ENCODE assay signal across 18 mouse cellular contexts in the genomic region with DNA sequence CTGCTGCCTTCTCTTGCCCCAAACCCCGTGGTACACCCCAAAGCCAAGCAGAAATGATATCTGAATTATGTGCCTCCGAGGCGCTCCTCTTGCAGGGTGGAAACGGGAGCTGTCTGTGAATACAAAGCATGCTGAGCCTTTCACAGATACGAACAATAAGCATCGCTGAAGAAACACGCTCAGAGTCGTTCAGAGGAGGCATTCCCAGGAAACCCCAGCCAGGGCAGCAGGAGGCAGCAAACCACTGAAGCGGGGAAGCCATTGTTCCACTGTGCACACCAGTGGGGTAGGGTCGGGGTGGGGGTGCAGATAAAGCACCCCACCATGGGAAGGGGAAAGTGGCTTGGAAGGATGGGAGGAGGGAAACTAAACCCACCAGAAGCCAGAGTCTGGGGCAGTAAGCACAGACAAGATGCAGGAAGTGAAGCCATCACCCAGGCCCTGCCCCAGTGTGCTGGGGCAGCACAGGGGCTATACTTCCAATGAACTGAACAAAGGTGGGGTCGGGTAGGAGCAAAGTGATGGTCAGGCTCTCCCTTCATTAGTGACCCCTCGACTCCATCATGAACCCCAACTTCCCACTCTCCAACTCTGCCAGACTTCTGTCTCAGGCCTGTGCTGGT. TPM values are rescaled to one million over a fixed set of nuclear protein-coding genes. Genes with fewer than 3 reads are reported as not detected.
DNase-seq lines count a peak whose midpoint lies in the region; ATAC-seq and TF ChIP-seq lines count a peak whose summit lies in the region.
"Had no signal": no experiment of that assay in that cellular context is flagged by ENCODE, and none has a peak within 500 bp of the region (broad histone marks: within the 10 kb centered on the region; RNA-seq: fewer than 3 reads in every experiment).

No protein-coding gene starts in this region.

- H3K4me2 ChIP-seq in neural tube, embryonic 11.5 days (ENCODE audit: low read depth), result no peak overlapping the region
- H3K4me2 ChIP-seq in forebrain, postnatal 0 days (ENCODE audit: low read depth), result no peak overlapping the region
- H3K4me2 ChIP-seq in midbrain, embryonic 11.5 days, result 0 out of 2 replicates have a peak overlapping the region, but pooled peaks have one; percentile 13
- no peak overlapping the region for H3K4me2 ChIP-seq in kidney, embryonic 16.5 days (replicated peaks; ENCODE audit: low read depth, low read length)
- H3K4me2 ChIP-seq: embryonic facial prominence, embryonic 15.5 days had no signal

- intact Hi-C loops in heart, postnatal 14 days (cut with DNase I), result no loop called here

- peak overlapping the region; percentile 29; the same call in 1 of the 2 replicates for H3K27ac ChIP-seq in neural tube, embryonic 11.5 days (ENCODE audit: low read depth, low read length)
- H3K27ac ChIP-seq in forebrain, postnatal 0 days (ENCODE audit: low read depth, low read length), result 0 out of 2 replicates have a peak overlapping the region, but pooled peaks have one; percentile 45
- peak overlapping the region; percentile 3; the same call in 1 of the 2 replicates for H3K27ac ChIP-seq in midbrain, embryonic 11.5 days (ENCODE audit: low read depth, low read length)
- no peak overlapping the region for H3K27ac ChIP-seq in kidney, embryonic 16.5 days (ENCODE audit: low read length)
- H3K27ac ChIP-seq: embryonic facial prominence, embryonic 15.5 days had no signal

- peaks cover 9% of the 10 kb centered on the region; the same call in 1 of the 2 replicates for H3K4me1 ChIP-seq in neural tube, embryonic 11.5 days (ENCODE audit: control insufficient read depth, insufficient read depth, low read length)
- H3K4me1 ChIP-seq in forebrain, postnatal 0 days (ENCODE audit: insufficient read depth), result peaks cover 6% of the 10 kb centered on the region; the same call in 1 of the 2 replicates
- peaks cover 18% of the 10 kb centered on the region for H3K4me1 ChIP-seq in midbrain, embryonic 11.5 days (ENCODE audit: control insufficient read depth, insufficient read depth, low read length)
- H3K4me1 ChIP-seq in kidney, embryonic 16.5 days (ENCODE audit: insufficient read depth, low read length), result peaks cover 5% of the 10 kb centered on the region
- H3K4me1 ChIP-seq: embryonic facial prominence, embryonic 15.5 days had no signal

- WGBS in neural tube, embryonic 11.5 days, result 48% methylated on average over 12 of the region's 12 CpGs
- WGBS in forebrain, postnatal 0 days, result 13% methylated on average over 12 of the region's 12 CpGs
- WGBS in midbrain, embryonic 11.5 days, result 20% methylated on average over 12 of the region's 12 CpGs
- 70% methylated on average over 12 of the region's 12 CpGs for WGBS in kidney, embryonic 16.5 days

- no peak overlapping the region for H3K4me3 ChIP-seq in neural tube, embryonic 11.5 days (ENCODE audit: low read depth, low read length)
- H3K4me3 ChIP-seq in forebrain, postnatal 0 days (ENCODE audit: low read depth, low read length), result no peak overlapping the region
- no peak overlapping the region for H3K4me3 ChIP-seq in midbrain, embryonic 11.5 days (ENCODE audit: low read depth, low read length)
- no peak overlapping the region for H3K4me3 ChIP-seq in kidney, embryonic 16.5 days (ENCODE audit: low read length)
- H3K4me3 ChIP-seq: embryonic facial prominence, embryonic 15.5 days; myocyte had no signal

- peak; percentile 46 for TF ChIP-seq CTCF in forebrain, postnatal 0 days (IDR thresholded peaks at IDR 0.05; ENCODE audit: low read depth)

- H3K36me3 ChIP-seq in neural tube, embryonic 11.5 days (ENCODE audit: control insufficient read depth, insufficient read depth, low read length), result peaks cover 2% of the 10 kb centered on the region; the same call in 1 of the 2 replicates
- peaks cover 2% of the 10 kb centered on the region; the same call in 1 of the 2 replicates for H3K36me3 ChIP-seq in forebrain, postnatal 0 days (ENCODE audit: insufficient read depth)
- no peaks in the 10 kb centered on the region for H3K36me3 ChIP-seq in midbrain, embryonic 11.5 days (ENCODE audit: control insufficient read depth, insufficient read depth, low read length)
- peaks cover 18% of the 10 kb centered on the region; the same call in 1 of the 2 replicates for H3K36me3 ChIP-seq in kidney, embryonic 16.5 days (ENCODE audit: insufficient read depth, low read length)

- peak; percentile 58 for ATAC-seq in neural tube, embryonic 11.5 days (ENCODE audit: insufficient read depth, low FRiP score, low TSS enrichment)
- ATAC-seq in forebrain, postnatal 0 days, result peak; percentile 79
- ATAC-seq in midbrain, embryonic 11.5 days (ENCODE audit: low FRiP score), result peak; percentile 73
- ATAC-seq in kidney, embryonic 16.5 days (ENCODE audit: low FRiP score, low TSS enrichment), result no peak
- ATAC-seq: liver, postnatal 0 days; Patski had no signal

- peak overlapping the region; percentile 23 for H3K9ac ChIP-seq in neural tube, embryonic 11.5 days (ENCODE audit: low read length)
- H3K9ac ChIP-seq in forebrain, postnatal 0 days, result no peak overlapping the region
- H3K9ac ChIP-seq in midbrain, embryonic 11.5 days (ENCODE audit: low read length), result peak overlapping the region; percentile 36; the same call in 1 of the 2 replicates
- H3K9ac ChIP-seq in kidney, embryonic 16.5 days (replicated peaks; ENCODE audit: low read length), result no peak overlapping the region
- H3K9ac ChIP-seq: embryonic facial prominence, embryonic 15.5 days; liver, postnatal 0 days had no signal

- peak; percentile 33 for DNase-seq in neural tube, embryonic 11.5 days (ENCODE audit: low spot score)
- DNase-seq in neural tube, embryonic 10.5 days (ENCODE audit: extremely low spot score, low spot score), result no peak
- peak; percentile 53 for DNase-seq in forebrain, postnatal 0 days
- peak; percentile 89 for DNase-seq in midbrain, embryonic 11.5 days (ENCODE audit: low spot score, missing footprints)
- peak; percentile 41 for DNase-seq in retina, postnatal 1 day
- no peak for DNase-seq in heart, postnatal 14 days
- DNase-seq in testis, postnatal 10 days (ENCODE audit: low spot score), result no peak
- DNase-seq: adrenal gland, adult 8-10 months; heart, postnatal 36 days; kidney, adult 18-20 months; kidney, postnatal 4 days; layer of hippocampus, postnatal 36 days; liver, postnatal 0 days; lung, postnatal 36 days had no signal

- H3K9me3 ChIP-seq in neural tube, embryonic 11.5 days (ENCODE audit: control insufficient read depth, low read length), result no peaks in the 10 kb centered on the region
- no peaks in the 10 kb centered on the region for H3K9me3 ChIP-seq in forebrain, postnatal 0 days (ENCODE audit: low read length)
- no peaks in the 10 kb centered on the region for H3K9me3 ChIP-seq in midbrain, embryonic 11.5 days (ENCODE audit: control insufficient read depth, low read length)
- no peaks in the 10 kb centered on the region for H3K9me3 ChIP-seq in kidney, embryonic 16.5 days (ENCODE audit: low read length)
- H3K9me3 ChIP-seq: embryonic facial prominence, embryonic 15.5 days had no signal

- no peaks in the 10 kb centered on the region for H3K27me3 ChIP-seq in neural tube, embryonic 11.5 days (ENCODE audit: control insufficient read depth, insufficient read depth, low read length)
- H3K27me3 ChIP-seq in forebrain, postnatal 0 days (ENCODE audit: insufficient read depth, low read length), result no peaks in the 10 kb centered on the region
- no peaks in the 10 kb centered on the region for H3K27me3 ChIP-seq in midbrain, embryonic 11.5 days (ENCODE audit: control insufficient read depth, insufficient read depth, low read length)
- H3K27me3 ChIP-seq in kidney, embryonic 16.5 days (ENCODE audit: insufficient read depth, low read length), result no peaks in the 10 kb centered on the region
- H3K27me3 ChIP-seq: embryonic facial prominence, embryonic 15.5 days; Patski had no signal

RNA-seq across cellular contexts. Expression of gene Pdia5, which starts 25.9 kb away (rescaled TPM):
- 11.4 and 14.2 TPM in 2 replicates for polyA plus RNA-seq in neural tube, embryonic 11.5 days (2014; fragmentation: Nextera tagmentation; extraction: Ambion mirVana)
- total RNA-seq in forebrain, postnatal 0 days (2014; rRNA removed), result 1.6 and 2.5 TPM in 2 replicates
- 8.7 and 8.8 TPM in 2 replicates for polyA plus RNA-seq in forebrain, postnatal 0 days (2015; fragmentation: Nextera tagmentation; extraction: Ambion mirVana)
- 8.7 and 9.6 TPM in 2 replicates for polyA plus RNA-seq in midbrain, embryonic 11.5 days (2014; fragmentation: Nextera tagmentation; extraction: Ambion mirVana)
- total RNA-seq in heart, postnatal 14 days (2021), result 1 to 10 TPM; 6.1 to 7.5 TPM
- polyA plus RNA-seq in kidney, embryonic 16.5 days (2015; fragmentation: Nextera tagmentation; extraction: Ambion mirVana), result 52.5 and 62.0 TPM in 2 replicates

Comparison
In these comparisons a context has a peak if more than half of its experiments do, and no peak if none do; other contexts are left out.
1. DNase-seq: peak in neural tube, embryonic 11.5 days (single experiment), forebrain, postnatal 0 days (single experiment), midbrain, embryonic 11.5 days (single experiment) and retina, postnatal 1 day (single experiment); none in neural tube, embryonic 10.5 days (single experiment), heart, postnatal 14 days (0 of 2) and testis, postnatal 10 days (single experiment).
2. H3K9ac ChIP-seq: peak in neural tube, embryonic 11.5 days (single experiment) and midbrain, embryonic 11.5 days (single experiment); none in forebrain, postnatal 0 days (single experiment) and kidney, embryonic 16.5 days (single experiment).